Mouse (Mus musculus) forebrain, embryonic 14.5 days (tissue): ENCODE measurements around the gene Pla2g6. TPM values are rescaled to one million over a fixed set of nuclear protein-coding genes. Genes with fewer than 3 reads are reported as not detected.

ENCODE experiments used
- ATAC-seq: fragments of 200-750 bp; cut with Nextera tagmentation; 2 replicates; pipeline ENCODE4 v1.8.0; 2017; ENCODE audit warnings: mild to moderate bottlenecking, moderate library complexity
- DNase-seq: peaks from one replicate; pipeline ENCODE4 v3.0.0-alpha.2; 2015; ENCODE audit warnings: low spot score
- H3K27ac ChIP-seq: fragments of 300-500 bp; sonication (generic); 2 replicates; pipeline ENCODE4 v1.5.1; 2014; ENCODE audit warnings: low read depth, mild to moderate bottlenecking, control low read depth, low read length, moderate library complexity
- H3K27me3 ChIP-seq: fragments of 300-500 bp; sonication (generic); replicated peaks from 2 replicates; pipeline ENCODE4 v1.6.1; 2014; ENCODE audit warnings: low read length, control low read depth, mixed read lengths; ENCODE audit not compliant: control insufficient read depth, insufficient read depth
- H3K36me3 ChIP-seq: fragments of 300-500 bp; sonication (generic); 2 replicates; pipeline ENCODE4 v1.6.1; 2014; ENCODE audit warnings: low read length, control low read depth; ENCODE audit not compliant: control insufficient read depth, insufficient read depth
- H3K4me1 ChIP-seq: fragments of 300-500 bp; sonication (generic); 2 replicates; pipeline ENCODE4 v1.6.1; 2014; ENCODE audit warnings: antibody characterized with exemption, low read length, control low read depth; ENCODE audit not compliant: control insufficient read depth, insufficient read depth
- H3K4me2 ChIP-seq: fragments of 300-500 bp; sonication (generic); 2 replicates; pipeline ENCODE4 v1.6.1; 2014; ENCODE audit warnings: mild to moderate bottlenecking, control low read depth, low read length
- H3K4me3 ChIP-seq: fragments of 300-500 bp; sonication (generic); 2 replicates; pipeline ENCODE4 v1.5.1; 2014; ENCODE audit warnings: low read depth, low read length, control low read depth
- H3K9ac ChIP-seq: fragments of 300-500 bp; sonication (generic); 2 replicates; pipeline ENCODE4 v1.6.1; 2014; ENCODE audit warnings: mild to moderate bottlenecking, low read length, control low read depth, moderate library complexity
- H3K9me3 ChIP-seq: fragments of 300-500 bp; sonication (generic); replicated peaks from 2 replicates; pipeline ENCODE4 v1.6.1; 2016; ENCODE audit warnings: low read length, control low read depth, mixed read lengths; ENCODE audit not compliant: control insufficient read depth
- WGBS: fragments of 180-500 bp; shearing (Covaris S2); extraction: QIAGEN DNeasy Blood & Tissue Kit; methylation state at CpG from one replicate; pipeline ENCODE4 v1.1.7; 2014; 5-methylcytosine and 5-hydroxymethylcytosine counted together
- polyA plus RNA-seq: library from polyadenylated mRNA; unstranded; fragments of >200 nt; fragmentation: Nextera tagmentation; extraction: Ambion mirVana; gene quantifications from 2 replicates; pipeline ENCODE4 v1.2.1, GENCODE M21; 2014

Gene Pla2g6
- polyA plus RNA-seq, 1 experiment from 2014 or later = 14.0 TPM

DNA sequence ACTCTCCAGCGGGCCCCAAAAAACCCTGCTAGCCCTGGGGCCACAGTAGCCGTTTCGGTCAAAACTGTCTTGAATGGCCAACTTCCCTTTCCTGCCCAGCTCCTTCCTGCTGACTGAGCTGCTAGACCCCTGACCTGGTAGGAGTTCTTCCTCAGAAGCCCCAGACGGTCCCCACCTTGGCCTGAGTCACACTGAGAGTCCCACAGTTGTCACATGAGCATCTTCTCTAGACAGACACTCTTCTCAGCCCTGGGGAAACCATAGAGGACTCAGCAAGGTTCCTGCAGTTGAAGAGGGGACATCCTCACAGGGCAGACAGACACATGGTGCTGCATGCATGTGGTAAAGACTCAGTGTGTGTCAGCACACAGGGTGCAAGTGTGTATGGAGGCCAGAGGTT lies 26.4 kb upstream of the Pla2g6 start:
- no peak overlapping the region for H3K4me2 ChIP-seq
- ATAC-seq = no peak
- H3K9ac ChIP-seq = no peak overlapping the region
- 0 out of 2 replicates have a peak, but pooled peaks cover 3% of the 10 kb centered on the region for H3K4me1 ChIP-seq
- H3K9me3 ChIP-seq = no peaks in the 10 kb centered on the region
- H3K27me3 ChIP-seq = peaks cover 12% of the 10 kb centered on the region
- no peaks in the 10 kb centered on the region for H3K36me3 ChIP-seq
- WGBS = 89% methylated on average over 4 of the region's 4 CpGs
- H3K4me3 ChIP-seq = no peak overlapping the region
- H3K27ac ChIP-seq = no peak overlapping the region
- DNase-seq = no peak

DNA sequence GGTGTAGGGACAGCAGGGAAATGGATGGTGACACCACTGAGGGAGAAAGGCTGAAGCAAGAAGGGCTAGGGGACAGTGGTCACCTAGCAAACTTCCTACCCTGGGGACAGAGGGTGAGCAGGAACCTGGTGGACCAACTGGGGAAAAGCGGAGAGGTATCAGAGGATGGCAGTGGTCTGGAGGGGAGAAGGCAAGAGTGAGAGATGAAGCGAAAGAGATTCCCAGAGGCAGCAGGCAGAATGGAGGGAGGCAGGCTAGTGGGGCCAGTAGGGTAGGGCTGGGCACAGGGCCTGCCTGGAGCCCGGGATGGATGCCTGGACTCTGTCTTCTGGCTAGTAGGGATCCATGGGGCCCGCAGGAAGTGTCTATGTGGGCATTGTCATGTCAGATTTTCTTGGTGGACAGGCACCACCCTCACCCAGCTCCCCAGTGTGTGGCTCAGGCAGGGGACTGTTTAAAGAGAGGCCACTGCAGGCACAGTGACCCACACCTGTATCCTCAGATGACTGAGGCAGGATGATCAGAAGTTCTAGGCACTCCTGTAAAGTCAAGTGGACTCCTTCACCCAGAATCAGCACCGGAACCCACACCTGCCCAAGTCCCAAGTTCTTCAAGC lies 25.6 kb upstream of the Pla2g6 start:
- ATAC-seq (no peak), DNase-seq (no peak)
- Histone ChIP-seq H3K27me3 (peaks cover 12% of the 10 kb centered on the region), H3K4me2 (no peak overlapping the region), H3K36me3 (no peaks in the 10 kb centered on the region), H3K4me1 (0 out of 2 replicates have a peak, but pooled peaks cover 3% of the 10 kb centered on the region), H3K9me3 (no peaks in the 10 kb centered on the region), H3K27ac (no peak overlapping the region), H3K9ac (no peak overlapping the region), H3K4me3 (no peak overlapping the region)
- 81% methylated on average over 5 of the region's 5 CpGs for WGBS

- 77% methylated on average over 6 of the region's 6 CpGs for WGBS
- ATAC-seq (no peak), DNase-seq (no peak)
- no peaks in the 10 kb centered on the region for H3K4me1 ChIP-seq
- H3K36me3 ChIP-seq = no peaks in the 10 kb centered on the region
- H3K9ac ChIP-seq = no peak overlapping the region
- H3K9me3 ChIP-seq = no peaks in the 10 kb centered on the region
- H3K27ac ChIP-seq = no peak overlapping the region
- no peak overlapping the region for H3K4me3 ChIP-seq
- H3K4me2 ChIP-seq = no peak overlapping the region
- peaks cover 12% of the 10 kb centered on the region for H3K27me3 ChIP-seq
These were observed 24.3 kb upstream of the Pla2g6 start for GRCm38 (mm10) chr15:79352479-79352878.

DNA sequence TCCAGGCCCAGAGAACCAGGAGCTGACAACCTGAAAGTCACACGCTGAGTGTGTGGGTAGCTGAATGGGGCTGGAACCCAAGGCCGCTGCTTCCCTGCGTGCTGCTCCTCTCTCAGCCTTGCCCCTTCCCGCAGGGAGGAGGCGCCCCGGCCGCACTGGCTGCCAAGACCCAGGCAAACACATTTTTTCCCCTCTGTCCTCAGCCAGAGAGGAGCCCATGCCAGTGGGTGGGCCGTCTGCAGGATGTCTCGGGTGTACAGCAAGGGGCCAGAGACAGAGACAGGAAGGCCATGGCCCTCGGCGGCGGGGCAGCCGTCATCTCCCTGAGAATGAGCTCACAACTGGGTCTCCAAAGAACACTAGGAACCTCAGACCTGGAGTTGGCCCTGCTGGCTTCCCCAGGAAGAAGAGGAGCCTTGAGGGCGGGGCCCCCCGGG lies 23.2 kb upstream of the Pla2g6 start:
- ATAC-seq (no peak), DNase-seq (no peak)
- H3K4me3 ChIP-seq = no peak overlapping the region
- H3K36me3 ChIP-seq = no peaks in the 10 kb centered on the region
- no peaks in the 10 kb centered on the region for H3K4me1 ChIP-seq
- no peaks in the 10 kb centered on the region for H3K9me3 ChIP-seq
- 36% methylated on average over 15 of the region's 15 CpGs for WGBS
- H3K9ac ChIP-seq = no peak overlapping the region
- no peak overlapping the region for H3K27ac ChIP-seq
- no peak overlapping the region for H3K4me2 ChIP-seq
- H3K27me3 ChIP-seq = peaks cover 9% of the 10 kb centered on the region

DNA sequence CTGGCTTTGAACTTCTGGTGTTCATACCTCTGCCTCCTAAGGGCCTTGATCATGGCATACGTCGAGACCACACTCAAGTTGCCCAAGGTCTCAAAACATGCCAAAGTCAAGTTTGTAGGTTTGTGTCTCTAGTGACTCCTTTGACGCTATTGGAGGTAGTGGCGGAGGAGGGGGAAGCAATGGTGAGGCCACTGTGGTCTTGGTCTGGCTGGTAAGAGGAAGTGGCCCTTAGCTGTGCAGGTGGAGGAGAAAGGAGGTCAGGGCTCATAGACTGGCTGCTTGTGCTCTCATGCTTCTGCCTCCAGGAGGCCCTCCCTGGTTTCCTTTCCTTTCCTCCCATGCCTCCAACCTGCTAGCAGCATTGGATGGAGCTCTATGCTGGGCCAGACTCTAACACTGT lies 22.7 kb upstream of the Pla2g6 start:
- H3K4me2 ChIP-seq = no peak overlapping the region
- 92% methylated on average over 4 of the region's 4 CpGs for WGBS
- no peak for DNase-seq
- no peak overlapping the region for H3K27ac ChIP-seq
- ATAC-seq = no peak
- H3K4me1 ChIP-seq = no peaks in the 10 kb centered on the region
- H3K9me3 ChIP-seq = no peaks in the 10 kb centered on the region
- 0 out of 2 replicates have a peak, but pooled peaks cover 6% of the 10 kb centered on the region for H3K27me3 ChIP-seq
- H3K9ac ChIP-seq = no peak overlapping the region
- no peak overlapping the region for H3K4me3 ChIP-seq
- H3K36me3 ChIP-seq = no peaks in the 10 kb centered on the region

- DNase-seq (no peak), ATAC-seq (no peak)
- WGBS = 60% methylated on average over 8 of the region's 8 CpGs
- peak overlapping the region; percentile 82; the same call in 1 of the 2 replicates for H3K4me3 ChIP-seq
- H3K27ac ChIP-seq = no peak overlapping the region
- H3K27me3 ChIP-seq = 0 out of 2 replicates have a peak, but pooled peaks cover 6% of the 10 kb centered on the region
- H3K9me3 ChIP-seq = no peaks in the 10 kb centered on the region
- no peaks in the 10 kb centered on the region for H3K4me1 ChIP-seq
- H3K4me2 ChIP-seq = peak overlapping the region; percentile 95
- H3K36me3 ChIP-seq = no peaks in the 10 kb centered on the region
- peak overlapping the region; percentile 71; the same call in 1 of the 2 replicates for H3K9ac ChIP-seq
These were observed 20.5 kb upstream of the Pla2g6 start for GRCm38 (mm10) chr15:79348651-79349050.

- Histone ChIP-seq H3K4me1 (no peaks in the 10 kb centered on the region), H3K9me3 (no peaks in the 10 kb centered on the region), H3K4me2 (peak overlapping the region; percentile 95), H3K4me3 (peak overlapping the region; percentile 82), H3K9ac (peak overlapping the region; percentile 71), H3K36me3 (no peaks in the 10 kb centered on the region), H3K27me3 (0 out of 2 replicates have a peak, but pooled peaks cover 7% of the 10 kb centered on the region), H3K27ac (peak overlapping the region; percentile 78)
- ATAC-seq (peak; percentile 73), DNase-seq (peak; percentile 79)
- 2% methylated on average over 43 of the region's 46 CpGs for WGBS
These were observed 19.8 kb upstream of the Pla2g6 start for GRCm38 (mm10) chr15:79347845-79348506.

GRCm38 (mm10) chr15:79347165-79347844 lies 19.1 kb upstream of the Pla2g6 start:
- Histone ChIP-seq H3K36me3 (no peaks in the 10 kb centered on the region), H3K9me3 (no peaks in the 10 kb centered on the region), H3K4me3 (peak overlapping the region; percentile 82), H3K27ac (peak overlapping the region; percentile 78), H3K4me1 (no peaks in the 10 kb centered on the region), H3K9ac (peak overlapping the region; percentile 71), H3K27me3 (0 out of 2 replicates have a peak, but pooled peaks cover 7% of the 10 kb centered on the region), H3K4me2 (peak overlapping the region; percentile 95)
- peak; percentile 96 for ATAC-seq
- peak; percentile 98 for DNase-seq
- WGBS = under 1% methylated on average over 59 of the region's 61 CpGs
